Mouse (Mus musculus) left cerebral cortex, adult 2 months (tissue): ENCODE results near the gene Gm38655. TPM values are rescaled to one million over a fixed set of nuclear protein-coding genes. Genes with fewer than 3 reads are reported as not detected.

Experiments
- DNase-seq, 2 experiments: peaks; one replicate each; pipeline ENCODE4 v3.0.0; 2021 to 2022; ENCODE audit warnings: low spot score in 2 of 2, mixed read lengths in 1 of 2; ENCODE audit errors: extremely low spot score in 1 of 2
- H3K27ac ChIP-seq: fragments of 200-600 bp; 2 replicates; pipeline ENCODE4 v1.8.1; 2022
- H3K4me3 ChIP-seq: fragments of 200-600 bp; 2 replicates; pipeline ENCODE4 v1.8.1; 2022
- CTCF ChIP-seq: fragments of 200-600 bp; IDR thresholded peaks from 2 replicates; pipeline ENCODE4 v1.8.1; 2022; ENCODE audit warnings: antibody characterized with exemption, mild to moderate bottlenecking, moderate library complexity
- intact Hi-C: fragments of 180-260 bp; cut with DNase I; formaldehyde crosslinking; loops from one replicate; pipeline ENCODE4 v1.15.1; 2025
- total RNA-seq, 2 experiments: library from RNA; stranded (reverse); gene quantifications; 2 replicates each; pipeline ENCODE4 v1.2.3; 2021

The Gm38655 gene
- total RNA-seq, 2 experiments from 2014 or later: not detected

DNA sequence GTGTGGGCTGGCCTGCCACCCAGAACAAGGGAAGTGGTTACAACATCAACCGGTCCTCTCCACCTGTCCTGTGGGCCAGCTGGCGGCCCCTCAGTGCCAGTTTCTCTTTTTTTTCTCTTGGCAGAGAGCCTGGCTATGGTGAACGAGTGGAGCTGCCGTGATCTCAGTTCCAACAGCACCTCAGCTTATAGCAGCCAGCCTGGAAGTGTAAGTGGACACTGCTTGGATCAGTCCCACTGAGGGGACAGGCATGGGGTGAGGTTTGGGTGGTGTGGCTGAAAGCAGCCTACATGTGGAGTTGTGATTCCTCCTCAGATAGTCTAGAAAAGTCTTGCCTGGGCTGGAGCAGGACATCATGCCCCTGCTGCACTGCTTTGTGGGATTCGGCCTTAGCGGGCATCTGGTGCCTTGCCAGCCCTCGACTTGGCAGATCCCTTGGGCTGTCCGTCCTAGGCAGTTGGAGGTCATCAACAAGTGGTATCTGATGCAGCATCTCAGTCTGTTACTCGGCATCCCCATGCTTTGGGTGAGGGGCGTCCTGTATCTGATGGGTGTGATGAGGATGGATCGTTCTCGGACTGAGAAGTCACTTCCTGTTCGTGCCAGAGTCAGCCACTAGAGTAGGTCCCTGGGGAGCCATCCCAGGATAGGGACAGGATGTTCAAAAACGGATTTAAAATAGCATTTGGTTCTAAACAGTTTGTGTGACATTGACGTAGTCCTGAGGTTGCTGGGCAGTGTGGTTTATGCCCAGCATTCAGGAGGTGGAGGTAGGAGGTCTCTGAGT lies 35.6 kb upstream of the Gm38655 start:
- Histone ChIP-seq H3K4me3 (no peak overlapping the region), H3K27ac (peak overlapping the region; percentile 28; the same call in 1 of the 2 replicates)
- DNase-seq: no peak
- no peak for TF ChIP-seq CTCF
- intact Hi-C loops: no loop called here

DNA sequence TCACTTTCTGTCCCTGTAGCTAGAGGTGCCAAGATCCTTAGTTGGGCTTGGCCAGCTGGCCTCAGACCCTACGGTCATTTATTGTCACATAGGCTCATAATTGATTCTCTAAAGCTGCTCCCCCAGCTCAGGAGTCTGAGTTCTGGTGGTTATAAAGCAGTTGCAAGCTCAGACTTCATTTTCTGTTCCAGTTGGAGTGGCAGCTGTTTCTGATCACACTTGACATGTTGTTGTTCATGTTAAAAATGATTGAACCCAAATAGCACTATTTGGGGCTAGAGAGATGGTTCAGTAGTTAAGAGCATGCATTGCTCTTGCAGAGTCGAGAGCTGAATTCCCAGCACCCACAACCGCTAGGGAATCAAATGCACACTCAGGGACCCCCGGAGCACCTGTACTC lies 34.7 kb upstream of the Gm38655 start:
- H3K4me3 ChIP-seq: no peak overlapping the region
- DNase-seq: no peak
- TF ChIP-seq CTCF: no peak
- intact Hi-C loops: no loop called here
- no peak overlapping the region for H3K27ac ChIP-seq

DNA sequence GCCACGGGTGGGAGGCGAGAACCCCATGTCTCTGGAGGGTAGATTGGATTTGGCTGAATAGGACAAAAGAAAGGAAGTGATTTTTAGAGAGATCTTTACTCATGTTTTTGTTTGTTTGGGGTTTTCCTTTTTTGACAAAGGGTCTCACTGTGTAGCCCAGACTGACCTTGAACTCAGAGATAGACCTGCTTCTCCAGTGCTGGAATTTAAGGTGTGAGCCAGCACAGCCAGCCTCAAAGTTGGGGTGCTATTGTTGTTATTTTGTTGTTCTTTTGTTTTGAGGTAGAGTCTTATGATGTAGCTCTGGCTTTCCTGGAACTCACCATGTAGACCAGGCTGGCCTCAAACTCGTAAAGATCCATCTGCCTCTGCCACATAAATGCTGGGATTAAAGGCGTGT lies 27.1 kb upstream of the Gm38655 start:
- no peak for DNase-seq
- no peak overlapping the region for H3K4me3 ChIP-seq
- no peak for TF ChIP-seq CTCF
- no peak overlapping the region for H3K27ac ChIP-seq
- intact Hi-C loops: no loop called here

DNA sequence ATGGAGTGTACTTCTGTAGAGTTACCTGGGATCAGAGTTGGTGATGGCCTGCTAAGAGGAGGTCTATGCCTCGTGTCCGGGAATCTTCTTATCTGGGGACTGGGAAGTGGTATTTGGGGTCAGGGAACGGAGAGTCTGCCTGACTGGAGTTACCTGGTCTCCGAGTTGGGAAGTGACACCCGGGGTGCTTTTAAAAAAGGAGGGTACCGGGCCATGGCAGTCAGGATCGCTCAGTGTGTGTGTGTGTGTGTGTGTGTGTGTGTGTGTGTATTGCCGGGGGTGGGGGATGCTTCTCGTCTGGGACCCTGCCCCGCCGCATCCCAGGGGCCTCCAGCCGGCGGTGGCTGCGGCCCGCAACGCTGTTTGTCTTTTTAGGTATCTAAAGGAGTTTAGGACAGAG lies 13.8 kb upstream of the Gm38655 start:
- TF ChIP-seq CTCF: no peak
- DNase-seq: no peak
- intact Hi-C loops: loop anchor here (2.0 kb wide), 1 partner anchor 32 kb away; no protein-coding TSS in a partner anchor
- H3K4me3 ChIP-seq: peak overlapping the region; percentile 88
- H3K27ac ChIP-seq: peak overlapping the region; percentile 93

DNA sequence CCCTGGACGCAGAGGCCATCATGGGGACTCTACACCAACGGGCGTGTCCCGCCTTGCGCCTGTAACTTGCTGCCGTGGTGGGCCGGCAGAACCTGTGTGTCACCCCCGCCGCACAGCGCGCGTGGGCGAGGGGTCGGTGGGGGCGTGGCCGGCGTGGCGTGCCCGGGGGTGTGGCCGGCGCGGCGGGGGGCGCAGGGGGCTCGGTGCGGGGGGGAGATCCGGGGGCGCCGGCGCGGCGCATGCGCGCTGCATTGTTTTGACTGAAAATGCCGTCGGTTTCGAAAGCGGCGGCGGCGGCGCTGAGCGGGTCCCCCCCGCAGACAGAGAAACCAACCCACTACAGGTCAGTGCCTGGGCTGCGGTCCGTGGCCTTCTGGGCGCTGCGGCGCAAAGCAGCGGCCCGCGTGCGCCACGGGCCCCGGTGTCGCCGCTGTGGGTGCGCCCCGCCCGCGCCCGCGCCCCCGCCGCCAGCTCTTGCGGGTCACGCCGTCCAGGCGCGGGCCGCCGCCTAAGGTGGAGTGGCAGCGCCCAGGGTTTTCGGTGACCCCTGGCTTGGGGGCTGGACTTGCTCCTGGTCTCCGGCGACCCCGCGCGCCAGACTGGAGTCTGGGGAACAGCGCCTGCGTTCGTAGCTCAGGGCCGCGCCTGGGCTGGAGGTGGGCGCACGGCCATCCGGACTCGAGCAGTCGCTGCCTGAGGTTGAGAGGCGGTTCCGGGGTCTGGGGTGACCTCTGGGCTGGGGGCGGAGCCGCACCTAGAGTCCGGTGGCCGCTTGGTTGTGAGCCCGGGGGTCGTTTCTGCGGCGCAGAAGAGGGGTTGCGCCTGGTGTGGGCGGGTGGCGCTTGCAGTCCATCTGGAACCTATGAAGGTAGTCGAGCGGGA lies 13.1 kb upstream of the Gm38655 start, which contains the start of gene Unkl:
Gene Unkl, plus strand, starts transcription at position 248 of the 882 bp plus-strand sequence.
- intact Hi-C loops: loop anchor here (2.0 kb wide), 1 partner anchor 32 kb away; no protein-coding TSS in a partner anchor
- peak within 1 kb of the TSS; percentile 88 for H3K4me3 ChIP-seq
- DNase-seq: peak; percentile 76 to 79
- no peak for TF ChIP-seq CTCF
- peak within 1 kb of the TSS; percentile 93 for H3K27ac ChIP-seq

DNA sequence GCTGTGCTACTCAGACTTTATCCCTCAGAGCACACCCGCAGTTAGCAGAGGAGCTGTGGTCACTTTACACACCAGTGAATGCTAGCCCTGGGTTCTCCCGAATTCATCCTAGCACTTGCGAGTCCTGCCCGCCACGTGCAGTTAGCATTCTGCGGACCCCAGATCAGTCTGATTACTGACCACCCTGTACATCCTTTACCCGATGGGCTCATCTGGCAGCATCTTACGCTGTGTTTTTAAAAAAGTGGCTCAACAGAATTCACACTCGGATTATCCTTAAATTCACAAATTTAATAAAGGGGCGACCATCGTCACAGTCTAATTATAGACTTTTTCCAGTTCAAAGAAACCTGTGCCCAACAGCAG lies 12.5 kb upstream of the Gm38655 start:
- intact Hi-C loops: loop anchor here (2.0 kb wide), 1 partner anchor 33 kb away; no protein-coding TSS in a partner anchor
- DNase-seq: no peak
- Histone ChIP-seq H3K4me3 (peak overlapping the region; percentile 88), H3K27ac (peak overlapping the region; percentile 93)
- no peak for TF ChIP-seq CTCF

DNA sequence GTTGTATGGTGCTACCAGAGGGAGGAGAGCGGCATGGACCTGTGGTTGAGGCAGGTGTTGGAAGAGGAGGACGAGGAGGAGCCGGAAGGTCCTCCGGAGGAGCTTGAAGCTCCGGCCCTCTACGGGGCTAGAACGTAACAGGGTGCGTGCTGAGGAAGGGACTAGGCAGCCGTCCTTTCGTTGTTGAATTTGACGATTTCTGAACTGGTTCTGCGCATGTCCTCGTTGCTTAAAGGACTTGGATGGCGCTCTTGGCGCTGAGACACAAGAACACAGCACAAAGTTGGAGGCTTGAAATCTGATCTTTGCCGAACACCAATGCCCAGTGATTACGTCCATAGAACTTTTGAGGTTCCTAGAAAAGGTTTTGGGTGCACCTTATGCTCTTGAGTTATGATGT lies 9.7 kb upstream of the Gm38655 start:
- DNase-seq: no peak

DNA sequence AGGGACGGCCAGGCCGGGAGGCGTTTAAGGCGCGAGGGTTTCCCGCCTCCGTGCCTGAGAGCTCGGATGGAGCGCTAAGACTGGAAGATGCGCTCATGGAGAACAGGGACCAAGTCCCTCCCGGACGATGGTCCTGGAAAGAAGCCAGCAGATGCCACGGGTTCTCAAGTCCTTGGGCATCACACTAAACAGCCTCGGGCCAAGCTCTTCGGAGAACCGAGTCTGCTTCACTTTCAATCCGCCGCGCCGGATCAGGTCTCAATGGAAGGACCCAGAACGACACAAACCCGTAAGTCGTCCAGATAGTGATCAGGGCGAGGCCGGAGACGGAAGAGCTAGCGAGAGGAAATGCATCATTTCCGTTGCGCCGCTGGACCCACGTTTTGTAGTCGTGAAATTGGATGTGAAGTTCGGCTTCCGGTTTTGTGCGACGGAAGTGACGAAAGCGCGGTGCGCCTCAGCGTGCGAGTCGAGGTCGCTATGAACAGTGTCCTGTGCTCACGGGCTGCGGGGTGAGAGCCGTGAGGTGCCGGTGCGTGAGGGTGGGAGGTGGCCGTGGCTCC lies 8.9 kb upstream of the Gm38655 start, which contains the start of gene BC003965:
Gene BC003965, plus strand, starts transcription at position 426 of the 563 bp plus-strand sequence.
- TF ChIP-seq CTCF: no peak
- peak within 1 kb of the TSS; percentile 91 for H3K27ac ChIP-seq
- DNase-seq: peak; percentile 98 to 99
- peak within 1 kb of the TSS; percentile 73 for H3K4me3 ChIP-seq
- intact Hi-C loops: loop anchor here (1.0 to 5.0 kb wide), 2 partner anchors 51 to 88 kb away; partner anchors contain the start of genes Clcn7 and Ube2i

More for the DNA sequence above, 9.7 kb upstream of the Gm38655 start:
- TF ChIP-seq CTCF: no peak
- Histone ChIP-seq H3K27ac (peak overlapping the region; percentile 68), H3K4me3 (peak overlapping the region; percentile 73)
- intact Hi-C loops: loop anchor here (1.0 to 5.0 kb wide), 2 partner anchors 52 to 87 kb away; partner anchors contain the start of genes Clcn7 and Ube2i

DNA sequence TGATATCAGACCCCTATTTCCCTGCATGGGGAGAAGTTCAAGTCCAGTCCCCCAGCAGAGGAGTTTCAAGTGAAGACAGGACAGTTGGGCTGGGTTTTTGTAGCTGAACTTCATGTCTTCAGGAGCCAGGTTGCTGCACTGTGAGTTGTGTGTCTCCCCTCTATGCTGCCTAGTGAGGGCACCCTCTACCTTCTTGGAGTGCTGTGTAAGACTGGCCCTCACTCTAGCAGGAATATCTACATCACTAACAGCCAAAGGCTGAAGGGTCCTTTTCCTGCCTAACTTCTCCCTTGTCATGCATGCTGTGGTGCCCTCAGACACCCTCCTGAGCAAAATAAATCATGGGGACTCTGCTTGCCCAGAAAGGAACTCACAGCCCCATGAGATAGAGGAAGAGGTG lies 8.0 kb upstream of the Gm38655 start:
- Histone ChIP-seq H3K27ac (peak overlapping the region; percentile 91; the same call in 1 of the 2 replicates), H3K4me3 (no peak overlapping the region)
- no peak; the same call in 1 of the 2 replicates for TF ChIP-seq CTCF
- intact Hi-C loops: loop anchor here (5.0 kb wide), 1 partner anchor 89 kb away; the partner anchor contains the start of gene Ube2i
- DNase-seq: no peak

DNA sequence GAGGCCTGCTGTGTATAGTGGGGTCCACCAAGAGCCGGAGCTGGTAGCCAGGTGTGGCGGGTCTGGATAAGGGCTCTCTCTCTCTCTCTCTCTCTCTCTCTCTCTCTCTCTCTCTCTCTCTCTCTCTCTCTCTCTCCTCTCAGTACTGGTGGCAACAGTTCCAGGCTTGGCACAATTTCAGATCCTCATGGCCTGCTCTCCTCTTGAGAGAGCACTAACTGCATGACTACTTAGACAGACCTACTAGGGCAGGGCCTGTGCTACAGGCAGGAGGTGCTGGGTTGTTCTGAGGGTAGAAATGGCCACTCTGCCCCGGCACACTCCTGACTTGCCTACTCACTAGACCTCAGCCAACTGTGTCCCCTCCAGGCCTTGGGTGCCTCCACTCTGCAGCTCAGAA lies 2.7 kb downstream of the Gm38655 start:
- intact Hi-C loops: no loop called here
- TF ChIP-seq CTCF: no peak
- no peak for DNase-seq

DNA sequence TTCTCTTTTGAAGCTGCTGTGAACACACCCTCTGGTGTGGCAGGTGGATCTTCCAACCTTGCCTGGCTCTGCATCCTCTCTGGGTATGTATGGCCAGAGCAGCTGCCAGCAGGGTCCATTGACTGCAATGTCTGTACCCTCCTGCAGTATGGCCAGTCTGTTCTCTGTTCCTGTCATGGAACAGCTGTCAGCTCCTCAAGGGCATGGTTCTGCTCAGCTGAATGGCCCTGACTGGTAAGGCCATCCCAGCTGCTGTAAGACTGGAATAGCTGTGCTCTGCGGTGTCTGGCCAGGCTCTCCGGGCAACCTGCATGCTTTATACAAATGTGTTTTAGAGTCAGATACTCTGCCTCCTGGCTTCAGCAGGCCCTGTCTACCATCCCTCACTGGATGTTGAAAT lies 5.6 kb downstream of the Gm38655 start:
- Histone ChIP-seq H3K4me3 (no peak overlapping the region), H3K27ac (no peak overlapping the region)
- no peak for TF ChIP-seq CTCF
- intact Hi-C loops: no loop called here
- DNase-seq: no peak

More for the DNA sequence above, 2.7 kb downstream of the Gm38655 start:
- no peak overlapping the region for H3K27ac ChIP-seq
- no peak overlapping the region for H3K4me3 ChIP-seq
